Mouse (Mus musculus) E14TG2a.4 (cell line): ENCODE data around the gene Ccdc62.

Experiments
- CTCF ChIP-seq: conservative IDR thresholded peaks from 2 replicates; pipeline ENCODE4 v1.5.1; 2014; ENCODE audit warnings: low read length
- POU5F1 ChIP-seq: IDR thresholded peaks from 2 replicates; pipeline ENCODE4 v1.6.1; 2014; ENCODE audit warnings: low read length, borderline replicate concordance

DNA sequence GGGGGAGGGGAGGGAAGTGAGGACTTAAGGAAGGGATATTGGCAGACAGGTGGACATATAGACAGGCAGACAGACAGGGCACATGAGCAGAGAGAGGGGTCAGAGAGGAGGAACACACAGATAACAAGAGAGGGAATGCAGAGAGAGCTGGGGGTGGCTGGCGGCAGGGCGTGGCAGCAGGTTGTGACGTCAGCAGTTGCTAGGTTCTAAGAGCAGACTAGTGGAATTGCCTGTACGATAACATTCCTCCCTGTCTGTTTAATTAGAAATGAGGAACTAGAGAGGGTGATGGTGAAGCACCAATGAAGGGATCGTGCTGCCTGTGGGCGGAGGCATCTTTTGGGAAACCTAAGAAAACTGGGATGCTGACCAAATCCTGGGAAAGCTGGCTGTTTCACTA is 38.8 kb upstream of the Ccdc62 start:
- TF ChIP-seq POU5F1 (no peak), CTCF (no peak)
